ENCODE assay signal across 14 mouse cellular contexts in genomic region chr1:87851344-87851743, GRCm38 (mm10).
"Had no signal": no experiment of that assay in that cellular context is flagged by ENCODE, and none has a peak within 500 bp of the region (broad histone marks: within the 10 kb centered on the region; RNA-seq: fewer than 3 reads in every experiment).

No protein-coding gene starts in this region.

- H3K36me3 ChIP-seq: limb, embryonic 12.5 days; liver, embryonic 13.5 days; lung, embryonic 15.5 days; midbrain, embryonic 12.5 days; neural tube, embryonic 13.5 days had no signal

- DNase-seq: kidney, postnatal 14 days; liver; liver, embryonic 13.5 days; liver, postnatal 0 days; lung, postnatal 14 days; retina, postnatal 1 day; right cerebral cortex, postnatal 4 days; spleen, adult 18-20 months; thymus, postnatal 14 days had no signal

- H3K27me3 ChIP-seq: limb, embryonic 12.5 days; liver, embryonic 13.5 days; lung, embryonic 15.5 days; midbrain, embryonic 12.5 days; neural tube, embryonic 13.5 days had no signal

- H3K27ac ChIP-seq: left cerebral cortex, adult 2 months; limb, embryonic 12.5 days; liver, embryonic 13.5 days; lung, embryonic 15.5 days; midbrain, embryonic 12.5 days; neural tube, embryonic 13.5 days had no signal

- H3K4me3 ChIP-seq: left cerebral cortex, adult 2 months; limb, embryonic 12.5 days; liver, embryonic 13.5 days; lung, embryonic 15.5 days; midbrain, embryonic 12.5 days; neural tube, embryonic 13.5 days had no signal
